Mouse (Mus musculus) spleen, postnatal 4 days (tissue): Measurements from ENCODE around the gene Dhx29.
A peak's percentile ranks its signal among the peaks of the same experiment; 100 is the strongest.
"Not testable (repeated sequence)": the region's sequence is repeated elsewhere in the genome, so short reads cannot be mapped to it uniquely, and the experiment has no call there.

Experiments
- DNase-seq, 2 experiments: peaks; one replicate each; pipeline ENCODE4 v3.0.0; 2022; ENCODE audit warnings: low spot score in 2 of 2

The Dhx29 gene

GRCm38 (mm10) chr13:112987532-112987943 lies 60.3 kb downstream of the Dhx29 start, which contains the start of gene Ccno:
Gene Ccno (plus strand): TSS chr13:112987802.
- DNase-seq: peak; percentile 76 to 84

DNA sequence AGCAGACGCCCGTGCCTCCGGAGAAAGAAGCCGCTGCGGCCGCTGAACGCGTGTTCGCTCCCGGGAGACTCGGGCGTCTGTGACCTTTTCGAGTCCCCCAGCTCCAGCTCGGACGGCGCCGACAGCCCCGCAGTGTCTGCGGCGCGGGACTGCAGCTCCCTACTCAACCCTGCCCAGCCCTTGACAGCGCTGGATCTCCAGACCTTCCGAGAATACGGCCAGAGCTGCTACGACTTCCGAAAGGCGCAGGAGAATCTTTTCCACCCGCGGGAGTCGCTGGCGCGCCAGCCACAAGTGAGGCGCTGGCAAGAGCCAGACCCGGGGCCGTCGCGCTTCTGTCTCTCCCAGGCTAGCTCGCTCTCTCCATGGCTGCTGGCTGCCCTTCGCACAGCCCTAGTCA lies 60.7 kb downstream of the Dhx29 start:
- no peak for DNase-seq

DNA sequence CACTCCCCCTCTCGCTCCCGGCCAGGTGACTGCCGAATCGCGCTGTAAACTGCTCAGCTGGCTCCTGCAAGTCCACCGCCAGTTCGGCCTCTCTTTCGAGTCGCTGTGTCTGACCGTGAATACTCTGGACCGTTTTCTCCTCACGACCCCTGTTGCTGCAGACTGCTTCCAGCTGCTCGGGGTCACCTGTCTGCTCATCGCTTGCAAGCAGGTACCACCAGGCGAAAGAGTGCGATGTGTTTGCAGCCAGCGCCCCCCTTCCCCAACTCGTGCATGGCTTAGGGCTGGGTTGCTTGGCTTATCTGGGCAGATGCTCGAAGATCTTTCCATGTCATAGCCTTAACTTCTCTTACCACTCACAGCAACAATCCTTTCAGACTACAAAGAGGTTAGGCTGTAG lies 61.6 kb downstream of the Dhx29 start:
- peak in 1 of 2 experiments; percentile 60 for DNase-seq

GRCm38 (mm10) chr13:112989541-112989940 lies 62.3 kb downstream of the Dhx29 start:
- DNase-seq: peak in 1 of 2 experiments; percentile 59

DNA sequence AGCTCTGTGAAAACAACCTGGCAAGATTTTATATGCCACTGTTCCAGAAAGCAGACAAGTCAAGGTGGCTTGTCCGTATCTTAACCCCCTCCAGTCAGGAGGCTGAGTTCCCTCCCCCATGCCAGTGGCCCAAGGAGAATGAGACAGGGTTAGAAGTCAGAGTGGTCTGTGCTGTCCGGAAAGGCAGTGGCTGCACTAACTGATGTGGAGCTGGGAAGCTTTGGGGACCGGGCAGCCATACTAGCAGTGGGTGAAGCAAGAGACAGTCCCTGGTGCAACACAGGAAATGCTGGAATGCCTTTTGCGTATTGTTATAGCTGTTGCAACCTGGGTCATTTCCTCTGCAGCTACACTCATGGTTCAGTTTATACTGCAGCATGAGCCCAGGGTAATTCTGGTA lies 63.1 kb downstream of the Dhx29 start:
- DNase-seq: peak in 1 of 2 experiments; percentile 57

- DNase-seq: peak in 1 of 2 experiments; percentile 63
Observed at GRCm38 (mm10) chr13:112993531-112994152, 66.4 kb downstream of the Dhx29 start, which contains the start of gene Mcidas. Gene Mcidas (plus strand): TSS chr13:112993845.

- peak; percentile 40 to 75 for DNase-seq
Observed at GRCm38 (mm10) chr13:112994191-112994590, 66.9 kb downstream of the Dhx29 start.

GRCm38 (mm10) chr13:112996407-112996806 lies 69.2 kb downstream of the Dhx29 start:
- DNase-seq: peak in 1 of 2 experiments; percentile 58

GRCm38 (mm10) chr13:112997369-112997768 lies 70.1 kb downstream of the Dhx29 start:
- DNase-seq: peak in 1 of 2 experiments; percentile 48

- DNase-seq: peak in 1 of 2 experiments; percentile 63
Observed at GRCm38 (mm10) chr13:112998427-112999201, 71.4 kb downstream of the Dhx29 start.

GRCm38 (mm10) chr13:113000090-113000489 lies 72.8 kb downstream of the Dhx29 start:
- no peak for DNase-seq

GRCm38 (mm10) chr13:113000576-113001318 lies 73.5 kb downstream of the Dhx29 start:
- peak in 1 of 2 experiments; percentile 47 for DNase-seq

DNA sequence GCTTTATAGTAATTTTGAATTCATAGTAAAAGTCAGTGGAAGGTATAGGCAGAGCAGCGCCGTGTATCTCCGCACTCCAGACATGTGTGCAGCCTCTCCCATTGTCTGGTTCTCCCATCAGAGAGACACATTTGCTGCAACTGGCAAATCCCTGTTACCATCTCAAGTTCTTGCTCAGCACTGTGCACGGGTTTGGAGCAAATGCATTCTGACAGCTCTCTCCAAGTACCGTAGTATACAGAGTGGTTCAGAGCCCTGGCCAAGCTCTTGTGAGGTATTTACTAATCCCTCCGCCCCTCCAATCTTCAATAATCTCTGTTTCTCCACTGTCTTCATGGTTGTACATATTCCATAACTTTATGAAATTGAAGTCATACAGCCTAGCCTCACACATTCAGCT lies 85.4 kb downstream of the Dhx29 start:
- no peak for DNase-seq

DNA sequence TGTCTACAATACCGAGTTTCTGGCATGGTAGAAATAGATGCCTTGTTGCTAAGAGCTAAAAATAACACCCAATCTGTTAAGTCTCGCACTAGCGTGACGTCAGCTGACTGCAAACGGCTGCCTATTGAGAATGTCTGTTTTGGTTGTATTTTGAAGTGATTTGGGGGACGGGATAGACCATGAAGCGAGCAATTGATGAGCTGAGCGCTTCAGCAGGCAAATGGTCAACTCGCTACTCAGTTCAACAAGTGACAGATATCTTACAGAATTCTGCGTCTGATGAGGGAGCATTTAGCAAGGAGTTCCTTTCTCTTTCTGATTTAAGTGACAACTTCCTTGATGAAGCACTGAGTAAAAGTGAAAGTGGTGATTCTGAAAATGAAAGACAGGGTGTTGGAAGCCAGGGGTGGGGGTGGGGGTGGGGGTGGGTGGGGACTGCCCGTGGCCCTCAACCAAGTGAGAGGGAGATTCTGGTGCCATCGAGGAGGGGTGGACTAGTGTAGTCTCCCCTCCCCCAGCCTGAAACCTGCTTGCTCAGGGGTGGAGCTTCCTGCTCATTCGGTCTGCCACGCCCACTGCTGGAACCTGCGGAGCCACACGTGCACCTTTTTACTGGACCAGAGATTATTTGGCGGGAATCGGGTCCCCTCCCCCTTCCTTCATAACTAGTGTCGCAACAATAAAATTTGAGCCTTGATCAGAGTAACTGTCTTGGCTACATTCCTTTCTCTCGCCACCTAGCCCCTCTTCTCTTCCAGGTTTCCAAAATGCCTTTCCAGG lies 86.1 kb downstream of the Dhx29 start:
- not testable (repeated sequence) for DNase-seq
